Mouse (Mus musculus) megakaryocyte, embryonic 14.5 days (primary cell): Measurements from ENCODE around the gene Sema5a.

Experiments used
- FLI1 ChIP-seq: IDR thresholded peaks from 2 replicates; pipeline ENCODE4 v1.6.1; 2012; ENCODE audit warnings: low read length, inconsistent platforms, mixed read lengths
- GATA1 ChIP-seq: IDR thresholded peaks from 3 replicates; pipeline ENCODE4 v1.6.1; 2012; ENCODE audit warnings: mixed read lengths, low read length, inconsistent platforms, borderline replicate concordance

DNA sequence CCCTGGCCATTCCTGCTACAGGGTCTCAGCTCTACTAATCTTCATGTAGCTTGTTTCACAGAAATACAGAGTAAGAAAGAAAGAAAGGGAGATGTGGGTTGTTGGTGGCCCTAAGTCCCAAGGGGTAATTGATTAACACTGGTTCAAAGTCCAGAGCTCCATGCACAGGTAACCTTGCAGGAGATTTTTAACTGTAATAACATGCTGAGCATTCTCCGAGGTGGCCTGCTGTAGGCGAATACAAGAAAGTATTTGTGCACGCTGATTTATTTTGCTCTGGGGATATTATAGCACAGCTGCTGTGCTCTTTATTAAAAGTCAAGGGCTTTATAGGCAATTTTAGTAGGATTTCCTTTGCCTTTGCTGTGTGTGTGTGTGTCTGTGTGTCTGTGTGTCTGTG lies 393.3 kb downstream of the Sema5a start:
- no peak for TF ChIP-seq GATA1
- no peak for TF ChIP-seq FLI1
